Mouse (Mus musculus): ENCODE measurements around the gene Bin2.

Bin2 gene

GRCm38 (mm10) chr15:100684450-100684849, 15.1 kb upstream of the Bin2 start:
- CTCF ChIA-PET = no interaction called here

GRCm38 (mm10) chr15:100683041-100683440, 13.7 kb upstream of the Bin2 start:
- CTCF ChIA-PET = interaction anchor here (0.5 to 1.1 kb wide), 7 partner anchors 10 to 46 kb away, joined by 3 to 11 read pairs (median 3); no protein-coding TSS in a partner anchor

- CTCF ChIA-PET = no interaction called here
Measured at GRCm38 (mm10) chr15:100681770-100682169, 12.4 kb upstream of the Bin2 start.

- CTCF ChIA-PET = no interaction called here
Measured at GRCm38 (mm10) chr15:100680381-100680780, 11.0 kb upstream of the Bin2 start.

- CTCF ChIA-PET = no interaction called here
Measured at GRCm38 (mm10) chr15:100679005-100679404, 9.7 kb upstream of the Bin2 start.

- CTCF ChIA-PET = no interaction called here
Measured at GRCm38 (mm10) chr15:100678581-100678980, 9.2 kb upstream of the Bin2 start.

GRCm38 (mm10) chr15:100677675-100678074, 8.3 kb upstream of the Bin2 start:
- CTCF ChIA-PET = no interaction called here

GRCm38 (mm10) chr15:100676521-100676920, 7.2 kb upstream of the Bin2 start:
- CTCF ChIA-PET = interaction anchor here (0.6 to 0.7 kb wide), 2 partner anchors 37 to 139 kb away, joined by 3 read pairs; no protein-coding TSS in a partner anchor

- CTCF ChIA-PET = interaction anchor here (0.6 to 0.7 kb wide), 2 partner anchors 104 to 438 kb away, joined by 3 read pairs; no protein-coding TSS in a partner anchor
Measured at GRCm38 (mm10) chr15:100675486-100675885, 6.1 kb upstream of the Bin2 start.

- CTCF ChIA-PET = interaction anchor here (0.5 kb wide), 1 partner anchor 23 kb away, joined by 7 read pairs; no protein-coding TSS in a partner anchor
Measured at GRCm38 (mm10) chr15:100674566-100674965, 5.2 kb upstream of the Bin2 start.

- CTCF ChIA-PET = interaction anchor here (0.7 to 1.4 kb wide), 2 partner anchors 9 to 136 kb away, joined by 3 read pairs; no protein-coding TSS in a partner anchor
Measured at GRCm38 (mm10) chr15:100673585-100674391, 4.4 kb upstream of the Bin2 start.

GRCm38 (mm10) chr15:100670833-100671232, 1.5 kb upstream of the Bin2 start:
- CTCF ChIA-PET = no interaction called here

GRCm38 (mm10) chr15:100670004-100670403, 651 bp upstream of the Bin2 start:
- CTCF ChIA-PET = no interaction called here

- CTCF ChIA-PET = interaction anchor here (0.7 kb wide), 1 partner anchor 37 kb away, joined by 15 read pairs; no protein-coding TSS in a partner anchor
Measured at GRCm38 (mm10) chr15:100667871-100668545, 1.3 kb downstream of the Bin2 start.

- CTCF ChIA-PET = no interaction called here
Measured at GRCm38 (mm10) chr15:100667420-100667819, 1.9 kb downstream of the Bin2 start.

GRCm38 (mm10) chr15:100666851-100667250, 2.5 kb downstream of the Bin2 start:
- CTCF ChIA-PET = no interaction called here

GRCm38 (mm10) chr15:100666219-100666696, 3.1 kb downstream of the Bin2 start:
- CTCF ChIA-PET = no interaction called here

- CTCF ChIA-PET = interaction anchor here (0.6 to 0.8 kb wide), 2 partner anchors 17 to 1392 kb away, joined by 4 to 11 read pairs; no protein-coding TSS in a partner anchor
Measured at GRCm38 (mm10) chr15:100665411-100666218, 3.7 kb downstream of the Bin2 start.

GRCm38 (mm10) chr15:100664813-100665274, 4.5 kb downstream of the Bin2 start:
- CTCF ChIA-PET = interaction anchor here (0.8 to 1.3 kb wide), 2 partner anchors 12 to 18 kb away, joined by 3 to 11 read pairs; no protein-coding TSS in a partner anchor

- CTCF ChIA-PET = no interaction called here
Measured at GRCm38 (mm10) chr15:100660805-100661204, 8.5 kb downstream of the Bin2 start.

GRCm38 (mm10) chr15:100660306-100660705, 9.0 kb downstream of the Bin2 start:
- CTCF ChIA-PET = no interaction called here

All from spleen, embryonic (tissue).